Mouse (Mus musculus) lung, postnatal 0 days (tissue): ENCODE data around the gene Sgta.

ENCODE experiments used
- CTCF ChIP-seq: IDR thresholded peaks from 2 replicates; pipeline ENCODE4 v1.5.1; 2016; ENCODE audit warnings: antibody characterized with exemption, mild to moderate bottlenecking
- EP300 ChIP-seq: IDR thresholded peaks from 2 replicates; pipeline ENCODE4 v1.6.1; 2016; ENCODE audit warnings: antibody characterized with exemption, mild to moderate bottlenecking, control low read depth

DNA sequence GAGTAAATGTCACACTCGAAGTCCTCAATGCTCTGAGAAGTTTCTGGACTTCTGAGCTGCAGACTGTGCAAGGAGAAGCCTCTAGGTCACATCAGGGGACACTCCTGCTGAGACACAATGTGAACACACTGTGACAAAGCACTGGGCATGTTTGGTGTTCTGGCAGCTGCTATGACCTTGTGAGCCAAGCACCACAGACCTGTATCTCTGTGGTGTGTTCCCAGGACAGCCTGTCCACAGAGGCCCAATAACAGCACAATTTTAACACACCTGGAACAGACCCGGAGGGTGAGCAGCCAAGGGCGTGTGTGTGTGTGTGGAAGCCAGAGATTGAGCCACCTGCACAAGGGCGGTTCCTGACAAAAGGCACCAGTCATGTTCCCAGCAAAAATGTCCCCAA, 65.4 kb downstream of the Sgta start:
- no peak for TF ChIP-seq EP300
- no peak for TF ChIP-seq CTCF
